In genomic region chr13:59768531-59768930, GRCm38 (mm10) we compare ENCODE assay signal across 8 mouse cellular contexts. TPM values are rescaled to one million over a fixed set of nuclear protein-coding genes. Genes with fewer than 3 reads are reported as not detected.
DNase-seq lines count a peak whose midpoint lies in the region; ATAC-seq and TF ChIP-seq lines count a peak whose summit lies in the region.

No protein-coding gene starts in this region.

- intact Hi-C loops in gastrocnemius, adult 2 months (cut with DNase I) = loop anchor here (5.0 kb wide), 1 partner anchor 181 kb away; the partner anchor contains the start of genes Agtpbp1 and Naa35
- intact Hi-C loops in gastrocnemius, postnatal 14 days (cut with DNase I; ENCODE audit: low total_unique reads) = no loop called here

- peak overlapping the region; percentile 80 for H3K4me3 ChIP-seq in gastrocnemius, adult 2 months
- H3K4me3 ChIP-seq in hindbrain, embryonic 10.5 days = peak overlapping the region; percentile 84
- peak overlapping the region; percentile 67 to 98 for H3K4me3 ChIP-seq in liver, embryonic 14.5 days (ENCODE audit: insufficient read depth in 1 of 2, low read depth in 2 of 2, low read length in 2 of 2)
- peak overlapping the region; percentile 85 for H3K4me3 ChIP-seq in stomach, postnatal 0 days (ENCODE audit: low read depth, low read length)

- WGBS in hindbrain, embryonic 10.5 days = 57% methylated on average over 13 of the region's 13 CpGs
- 18% methylated on average over 13 of the region's 13 CpGs for WGBS in liver, embryonic 14.5 days (ENCODE audit: insufficient replicate concordance)
- 19% methylated on average over 13 of the region's 13 CpGs for WGBS in stomach, postnatal 0 days

- peak overlapping the region; percentile 99 for H3K27ac ChIP-seq in gastrocnemius, adult 2 months
- H3K27ac ChIP-seq in hindbrain, embryonic 10.5 days = peak overlapping the region; percentile 97; the same call in 1 of the 2 replicates
- peak overlapping the region; percentile 96 for H3K27ac ChIP-seq in liver, embryonic 14.5 days
- peak overlapping the region; percentile 45; the same call in 1 of the 2 replicates for H3K27ac ChIP-seq in stomach, postnatal 0 days (replicated peaks)

- H3K4me2 ChIP-seq in liver, embryonic 14.5 days (ENCODE audit: low read depth) = peak overlapping the region; percentile 90
- H3K4me2 ChIP-seq in stomach, postnatal 0 days (replicated peaks; ENCODE audit: low read depth) = peak overlapping the region; percentile 74

- ATAC-seq in liver, embryonic 14.5 days (ENCODE audit: insufficient read depth) = no peak
- no peak for ATAC-seq in stomach, postnatal 0 days (ENCODE audit: low FRiP score, low TSS enrichment)

- no peak for TF ChIP-seq EP300 in liver, embryonic 14.5 days (IDR thresholded peaks at IDR 0.05; ENCODE audit: low read depth)
- TF ChIP-seq EP300 in stomach, postnatal 0 days (optimal IDR thresholded peaks at IDR 0.05) = no peak

- TF ChIP-seq CTCF in gastrocnemius, adult 2 months (IDR thresholded peaks at IDR 0.05) = no peak
- no peak for TF ChIP-seq CTCF in liver, embryonic 14.5 days (IDR thresholded peaks at IDR 0.05; ENCODE audit: low read depth)
- no peak for TF ChIP-seq CTCF in stomach, postnatal 0 days (IDR thresholded peaks at IDR 0.05; ENCODE audit: low read depth)

- H3K9me3 ChIP-seq in hindbrain, embryonic 10.5 days = no peaks in the 10 kb centered on the region
- no peaks in the 10 kb centered on the region for H3K9me3 ChIP-seq in liver, embryonic 14.5 days (ENCODE audit: control insufficient read depth, low read length)
- H3K9me3 ChIP-seq in stomach, postnatal 0 days (ENCODE audit: control insufficient read depth, low read length) = no peaks in the 10 kb centered on the region

- peaks cover 37% of the 10 kb centered on the region for H3K36me3 ChIP-seq in hindbrain, embryonic 10.5 days
- H3K36me3 ChIP-seq in liver, embryonic 14.5 days (replicated peaks; ENCODE audit: control insufficient read depth, insufficient read depth, low read depth) = peaks cover 54% of the 10 kb centered on the region
- H3K36me3 ChIP-seq in stomach, postnatal 0 days (ENCODE audit: control insufficient read depth, insufficient read depth, low read length) = peaks cover 6% of the 10 kb centered on the region; the same call in 1 of the 2 replicates

- H3K9ac ChIP-seq in liver, embryonic 14.5 days (replicated peaks) = peak overlapping the region; percentile 99
- H3K9ac ChIP-seq in stomach, postnatal 0 days (ENCODE audit: low read length) = peak overlapping the region; percentile 88

- H3K27me3 ChIP-seq in hindbrain, embryonic 10.5 days (ENCODE audit: insufficient read depth, poor library complexity, severe bottlenecking) = no peaks in the 10 kb centered on the region
- no peaks in the 10 kb centered on the region for H3K27me3 ChIP-seq in liver, embryonic 14.5 days (ENCODE audit: control insufficient read depth, insufficient read depth, low read length)
- H3K27me3 ChIP-seq in stomach, postnatal 0 days (ENCODE audit: control insufficient read depth, insufficient read depth, low read length) = no peaks in the 10 kb centered on the region

- H3K4me1 ChIP-seq in hindbrain, embryonic 10.5 days (replicated peaks) = peaks cover 55% of the 10 kb centered on the region
- H3K4me1 ChIP-seq in liver, embryonic 14.5 days (replicated peaks; ENCODE audit: control insufficient read depth in 2 of 2, insufficient read depth in 2 of 2, low read length in 1 of 2) = peaks cover 46 to 59% of the 10 kb centered on the region in 2 experiments
- H3K4me1 ChIP-seq in stomach, postnatal 0 days (replicated peaks; ENCODE audit: control insufficient read depth, insufficient read depth) = peaks cover 6% of the 10 kb centered on the region

- no peak for DNase-seq in gastrocnemius, adult 2 months
- DNase-seq in gastrocnemius, adult 8-10 months (ENCODE audit: low spot score in 2 of 2) = no peak
- DNase-seq in NIH3T3 (ENCODE audit: low read depth) = peak; percentile 11
- no peak for DNase-seq in hindbrain, embryonic 10.5 days (ENCODE audit: low spot score)
- no peak for DNase-seq in liver, embryonic 14.5 days (ENCODE audit: low read depth in 3 of 3, low spot score in 3 of 3)
- peak; percentile 36 for DNase-seq in stomach, postnatal 0 days (ENCODE audit: low spot score)
- DNase-seq in thymus, postnatal 10 days (ENCODE audit: low spot score in 2 of 2) = no peak
- no peak for DNase-seq in gastrocnemius, postnatal 14 days

RNA-seq across cellular contexts. Expression of gene Isca1, which starts 1.1 kb away (rescaled TPM):
- total RNA-seq in gastrocnemius, adult 2 months (2021) = 100 to 1,000 TPM; 185 to 198 TPM
- total RNA-seq in gastrocnemius, adult 8-10 months (2022) = 100 to 1,000 TPM; 159 to 209 (median 180) TPM
- polyA plus RNA-seq in hindbrain, embryonic 10.5 days (2016; fragmentation: Nextera tagmentation; extraction: Ambion mirVana) = 101 and 116 TPM in 2 replicates
- polyA plus RNA-seq in liver, embryonic 14.5 days (2012; rRNA removed) = 120 and 138 TPM in 2 replicates
- polyA plus RNA-seq in liver, embryonic 14.5 days (2014; fragmentation: Nextera tagmentation; extraction: Ambion mirVana) = 252 and 281 TPM in 2 replicates
- 73.4 and 77.1 TPM in 2 replicates for polyA plus RNA-seq in stomach, postnatal 0 days (2015; fragmentation: Nextera tagmentation; extraction: Ambion mirVana)
- total RNA-seq in gastrocnemius, postnatal 14 days (2021) = 100 to 1,000 TPM; 107 to 121 TPM

RNA-seq across cellular contexts. Expression of gene Gm49354, which starts 13.5 kb away (rescaled TPM):
- not detected for total RNA-seq in gastrocnemius, adult 2 months (2021)
- total RNA-seq in gastrocnemius, adult 8-10 months (2022) = not detected
- polyA plus RNA-seq in hindbrain, embryonic 10.5 days (2016; fragmentation: Nextera tagmentation; extraction: Ambion mirVana) = not detected in 2 replicates
- polyA plus RNA-seq in liver, embryonic 14.5 days (2012; rRNA removed) = 0.35 TPM in 1 of 2 replicates, not detected in the other
- polyA plus RNA-seq in liver, embryonic 14.5 days (2014; fragmentation: Nextera tagmentation; extraction: Ambion mirVana) = not detected in 2 replicates
- not detected in 2 replicates for polyA plus RNA-seq in stomach, postnatal 0 days (2015; fragmentation: Nextera tagmentation; extraction: Ambion mirVana)
- not detected for total RNA-seq in gastrocnemius, postnatal 14 days (2021)

RNA-seq across cellular contexts. Expression of gene 1700014D04Rik, which starts 22.0 kb away (rescaled TPM):
- not detected for total RNA-seq in gastrocnemius, adult 2 months (2021)
- under 1 TPM in 2 of 4 experiments, not detected in 2; 0.10 to 0.12 TPM for total RNA-seq in gastrocnemius, adult 8-10 months (2022)
- polyA plus RNA-seq in hindbrain, embryonic 10.5 days (2016; fragmentation: Nextera tagmentation; extraction: Ambion mirVana) = 0.18 TPM in 1 of 2 replicates, not detected in the other
- 0.02 and 0.03 TPM in 2 replicates for polyA plus RNA-seq in liver, embryonic 14.5 days (2012; rRNA removed)
- 0.03 and 0.33 TPM in 2 replicates for polyA plus RNA-seq in liver, embryonic 14.5 days (2014; fragmentation: Nextera tagmentation; extraction: Ambion mirVana)
- polyA plus RNA-seq in stomach, postnatal 0 days (2015; fragmentation: Nextera tagmentation; extraction: Ambion mirVana) = 0.02 TPM in 1 of 2 replicates, not detected in the other
- not detected for total RNA-seq in gastrocnemius, postnatal 14 days (2021)

RNA-seq across cellular contexts. Expression of gene Spata31d1d, which starts 37.0 kb away (rescaled TPM):
- total RNA-seq in gastrocnemius, adult 2 months (2021) = not detected
- total RNA-seq in gastrocnemius, adult 8-10 months (2022) = not detected
- not detected in 2 replicates for polyA plus RNA-seq in hindbrain, embryonic 10.5 days (2016; fragmentation: Nextera tagmentation; extraction: Ambion mirVana)
- polyA plus RNA-seq in liver, embryonic 14.5 days (2012; rRNA removed) = 0.02 TPM in 1 of 2 replicates, not detected in the other
- 0.03 TPM in 1 of 2 replicates, not detected in the other for polyA plus RNA-seq in liver, embryonic 14.5 days (2014; fragmentation: Nextera tagmentation; extraction: Ambion mirVana)
- not detected in 2 replicates for polyA plus RNA-seq in stomach, postnatal 0 days (2015; fragmentation: Nextera tagmentation; extraction: Ambion mirVana)
- total RNA-seq in gastrocnemius, postnatal 14 days (2021) = not detected

RNA-seq across cellular contexts. Expression of gene Tut7, which starts 54.4 kb away (rescaled TPM):
- total RNA-seq in gastrocnemius, adult 2 months (2021) = 10 to 100 TPM; 40.5 to 43.5 TPM
- 10 to 100 TPM; 28.7 to 42.3 (median 34.5) TPM for total RNA-seq in gastrocnemius, adult 8-10 months (2022)
- 35.4 and 40.2 TPM in 2 replicates for polyA plus RNA-seq in hindbrain, embryonic 10.5 days (2016; fragmentation: Nextera tagmentation; extraction: Ambion mirVana)
- polyA plus RNA-seq in liver, embryonic 14.5 days (2012; rRNA removed) = 21.7 and 40.3 TPM in 2 replicates
- 45.3 and 47.0 TPM in 2 replicates for polyA plus RNA-seq in liver, embryonic 14.5 days (2014; fragmentation: Nextera tagmentation; extraction: Ambion mirVana)
- 29.1 and 31.6 TPM in 2 replicates for polyA plus RNA-seq in stomach, postnatal 0 days (2015; fragmentation: Nextera tagmentation; extraction: Ambion mirVana)
- total RNA-seq in gastrocnemius, postnatal 14 days (2021) = 10 to 100 TPM; 37.3 to 41.5 TPM

Comparison
In these comparisons a context has a peak if more than half of its experiments do, and no peak if none do; other contexts are left out.
1. DNase-seq: peak in NIH3T3 (single experiment) and stomach, postnatal 0 days (single experiment); none in gastrocnemius, adult 2 months (single experiment), gastrocnemius, adult 8-10 months (0 of 2), hindbrain, embryonic 10.5 days (single experiment), liver, embryonic 14.5 days (0 of 3), thymus, postnatal 10 days (0 of 2) and gastrocnemius, postnatal 14 days (single experiment).
2. H3K27ac ChIP-seq: peak in every context shown above with its lines; median percentile 99 in gastrocnemius, adult 2 months; 97 in hindbrain, embryonic 10.5 days; 96 in liver, embryonic 14.5 days; 45 in stomach, postnatal 0 days.
3. Peak in every context shown above with its lines, with median percentiles within 50 percentile points of each other: H3K4me3 ChIP-seq.